In the genomic region with DNA sequence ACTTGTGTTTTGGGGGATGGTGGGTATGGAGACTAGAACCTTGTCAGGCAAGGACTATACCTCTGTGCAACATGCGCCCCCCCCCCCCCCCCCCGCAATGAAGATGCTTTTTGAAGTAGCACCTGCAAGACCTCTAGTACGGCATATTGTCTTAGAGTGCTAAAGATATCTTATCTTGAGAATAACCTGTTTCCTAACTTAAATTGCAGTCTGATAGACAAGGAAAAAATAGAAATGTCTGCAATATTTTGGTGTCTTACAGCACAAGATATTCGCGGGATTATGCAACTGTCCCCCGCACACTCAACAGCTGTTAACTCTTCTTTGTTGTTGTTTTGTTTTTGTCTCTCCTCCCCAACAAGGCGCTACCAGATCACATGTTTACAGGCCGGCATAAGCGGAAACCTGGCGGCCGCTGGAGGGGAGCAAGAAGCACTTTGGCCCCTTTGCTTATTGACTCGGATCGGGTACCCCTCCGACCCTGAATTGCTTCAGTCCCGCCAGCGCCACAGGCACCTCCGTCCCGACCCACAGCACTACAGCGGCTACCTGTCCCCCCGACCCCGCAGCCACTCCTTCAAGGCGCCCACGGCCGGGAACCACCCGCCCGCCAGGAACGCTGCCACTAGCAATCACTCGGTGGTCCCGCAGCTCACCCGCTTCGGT, we compare ENCODE assay signal across 8 mouse cellular contexts. TPM values are rescaled to one million over a fixed set of nuclear protein-coding genes. Genes with fewer than 3 reads are reported as not detected.
DNase-seq lines count a peak whose midpoint lies in the region; ATAC-seq and TF ChIP-seq lines count a peak whose summit lies in the region.

No protein-coding gene starts in this region.

- no peak for DNase-seq in heart, embryonic 10.5 days (ENCODE audit: low spot score)
- no peak for DNase-seq in heart, adult 18-20 months
- peak; percentile 14 for DNase-seq in G1E (ENCODE audit: low spot score)
- DNase-seq in lung, postnatal 10 days = peak; percentile 51
- DNase-seq in layer of hippocampus, adult 9-11 months = no peak

- peak overlapping the region; percentile 96 for H3K4me3 ChIP-seq in heart, embryonic 10.5 days
- H3K4me3 ChIP-seq in G1E (ENCODE audit: low read depth, low read length) = peak overlapping the region; percentile 83
- peak overlapping the region; percentile 67 for H3K4me3 ChIP-seq in embryonic facial prominence, embryonic 15.5 days (replicated peaks)
- peak overlapping the region; percentile 72 for H3K4me3 ChIP-seq in intestine, embryonic 15.5 days (replicated peaks)
- H3K4me3 ChIP-seq in small intestine, adult 2 months (ENCODE audit: low read depth, low read length) = peak overlapping the region; percentile 98

- TF ChIP-seq POLR2A in small intestine, adult 2 months (IDR thresholded peaks at IDR 0.05; ENCODE audit: low read depth, low read length) = no peak

- TF ChIP-seq CTCF in G1E (IDR thresholded peaks at IDR 0.05; ENCODE audit: low read depth, low read length) = no peak
- TF ChIP-seq CTCF in small intestine, adult 2 months (IDR thresholded peaks at IDR 0.05; ENCODE audit: extremely low read depth, insufficient read length, insufficient replicate concordance, low read depth, low read length) = no peak

- H3K4me2 ChIP-seq in embryonic facial prominence, embryonic 15.5 days (replicated peaks) = peak overlapping the region; percentile 63
- H3K4me2 ChIP-seq in intestine, embryonic 15.5 days (replicated peaks) = peak overlapping the region; percentile 68

- WGBS in heart, embryonic 10.5 days = 2% methylated on average over 31 of the region's 31 CpGs
- under 1% methylated on average over 31 of the region's 31 CpGs for WGBS in embryonic facial prominence, embryonic 15.5 days
- WGBS in intestine, embryonic 15.5 days = under 1% methylated on average over 31 of the region's 31 CpGs
- WGBS in small intestine, adult 2 months = under 1% methylated on average over 31 of the region's 31 CpGs

- H3K9me3 ChIP-seq in heart, embryonic 10.5 days = no peaks in the 10 kb centered on the region
- H3K9me3 ChIP-seq in G1E (replicated peaks) = no peaks in the 10 kb centered on the region
- no peaks in the 10 kb centered on the region for H3K9me3 ChIP-seq in embryonic facial prominence, embryonic 15.5 days (replicated peaks)
- no peaks in the 10 kb centered on the region for H3K9me3 ChIP-seq in intestine, embryonic 15.5 days

- peak overlapping the region; percentile 57 for H3K9ac ChIP-seq in embryonic facial prominence, embryonic 15.5 days
- H3K9ac ChIP-seq in intestine, embryonic 15.5 days = peak overlapping the region; percentile 67

- ATAC-seq in G1E (ENCODE audit: extremely low read depth, insufficient number of reproducible peaks, low FRiP score, poor library complexity, severe bottlenecking) = no peak
- peak; percentile 46; the same call in 1 of the 2 replicates for ATAC-seq in embryonic facial prominence, embryonic 15.5 days (ENCODE audit: insufficient number of reproducible peaks, low FRiP score, low TSS enrichment, low read depth)
- peak; percentile 46 for ATAC-seq in intestine, embryonic 15.5 days

- no peaks in the 10 kb centered on the region for H3K27me3 ChIP-seq in heart, embryonic 10.5 days (ENCODE audit: insufficient read depth, poor library complexity, severe bottlenecking)
- no peaks in the 10 kb centered on the region for H3K27me3 ChIP-seq in G1E (ENCODE audit: insufficient read depth, low read length)
- no peaks in the 10 kb centered on the region for H3K27me3 ChIP-seq in embryonic facial prominence, embryonic 15.5 days
- H3K27me3 ChIP-seq in intestine, embryonic 15.5 days (replicated peaks) = no peaks in the 10 kb centered on the region
- H3K27me3 ChIP-seq in small intestine, adult 2 months (ENCODE audit: control insufficient read depth, insufficient read depth, low read length) = no peaks in the 10 kb centered on the region

- H3K4me1 ChIP-seq in heart, embryonic 10.5 days = peaks cover 9% of the 10 kb centered on the region; the same call in 1 of the 2 replicates
- peaks cover 41% of the 10 kb centered on the region for H3K4me1 ChIP-seq in G1E (ENCODE audit: insufficient read depth, low read depth, low read length)
- H3K4me1 ChIP-seq in embryonic facial prominence, embryonic 15.5 days = peaks cover 15% of the 10 kb centered on the region
- H3K4me1 ChIP-seq in intestine, embryonic 15.5 days (replicated peaks) = peaks cover 10% of the 10 kb centered on the region; the same call in 1 of the 2 replicates
- H3K4me1 ChIP-seq in small intestine, adult 2 months (ENCODE audit: control insufficient read depth, insufficient read depth, insufficient read length, low read length) = peaks cover 17% of the 10 kb centered on the region; the same call in 1 of the 2 replicates

- H3K36me3 ChIP-seq in heart, embryonic 10.5 days = no peaks in the 10 kb centered on the region
- peaks cover 18% of the 10 kb centered on the region for H3K36me3 ChIP-seq in G1E (replicated peaks)
- 0 out of 2 replicates have a peak, but pooled peaks cover 6% of the 10 kb centered on the region for H3K36me3 ChIP-seq in embryonic facial prominence, embryonic 15.5 days
- no peaks in the 10 kb centered on the region for H3K36me3 ChIP-seq in intestine, embryonic 15.5 days
- no peaks in the 10 kb centered on the region for H3K36me3 ChIP-seq in small intestine, adult 2 months (ENCODE audit: control insufficient read depth, insufficient read depth, low read length)

- peak overlapping the region; percentile 91 for H3K27ac ChIP-seq in heart, embryonic 10.5 days
- H3K27ac ChIP-seq in embryonic facial prominence, embryonic 15.5 days (replicated peaks) = peak overlapping the region; percentile 80
- peak overlapping the region; percentile 68; the same call in 1 of the 2 replicates for H3K27ac ChIP-seq in intestine, embryonic 15.5 days
- 0 out of 2 replicates have a peak overlapping the region, but pooled peaks have one; percentile 51 for H3K27ac ChIP-seq in small intestine, adult 2 months (ENCODE audit: insufficient read depth, low read depth, low read length)

RNA-seq across cellular contexts. Expression of a gene that starts 0.5 kb away (rescaled TPM):
- polyA plus RNA-seq in heart, embryonic 10.5 days (2016; fragmentation: Nextera tagmentation; extraction: Ambion mirVana) = 6.0 and 7.0 TPM in 2 replicates
- 1 to 10 TPM; 4.8 to 6.2 TPM for total RNA-seq in heart, adult 18-20 months (2021)
- total RNA-seq in G1E (2014; fragmentation: Nextera tagmentation) = 8.6 and 11.6 TPM in 2 replicates
- 6.4 and 8.6 TPM in 2 replicates for total RNA-seq in G1E (2017)
- 1.0 and 1.5 TPM in 2 replicates for polyA plus RNA-seq in G1E (2012)
- polyA plus RNA-seq in embryonic facial prominence, embryonic 15.5 days (2015; fragmentation: Nextera tagmentation; extraction: Ambion mirVana) = 17.6 and 19.7 TPM in 2 replicates
- polyA plus RNA-seq in intestine, embryonic 15.5 days (2015; fragmentation: Nextera tagmentation; extraction: Ambion mirVana) = 39.6 and 49.8 TPM in 2 replicates
- polyA plus RNA-seq in small intestine, adult 2 months (2012; rRNA removed) = 2.8 and 14.5 TPM in 2 replicates

RNA-seq across cellular contexts. Expression of a gene that starts 28.0 kb away (rescaled TPM):
- polyA plus RNA-seq in heart, embryonic 10.5 days (2016; fragmentation: Nextera tagmentation; extraction: Ambion mirVana) = 1.1 and 1.3 TPM in 2 replicates
- under 1 TPM; 0.57 to 0.79 TPM for total RNA-seq in heart, adult 18-20 months (2021)
- total RNA-seq in G1E (2014; fragmentation: Nextera tagmentation) (29.0 and 35.0 TPM in 2 replicates), G1E (2017) (11.1 and 11.4 TPM in 2 replicates)
- polyA plus RNA-seq in G1E (2012) = 0.50 and 0.61 TPM in 2 replicates
- 21.2 and 21.7 TPM in 2 replicates for polyA plus RNA-seq in embryonic facial prominence, embryonic 15.5 days (2015; fragmentation: Nextera tagmentation; extraction: Ambion mirVana)
- polyA plus RNA-seq in intestine, embryonic 15.5 days (2015; fragmentation: Nextera tagmentation; extraction: Ambion mirVana) = 5.1 and 5.9 TPM in 2 replicates
- polyA plus RNA-seq in small intestine, adult 2 months (2012; rRNA removed) = 0.08 and 0.25 TPM in 2 replicates

Comparison
In these comparisons a context has a peak if more than half of its experiments do, and no peak if none do; other contexts are left out.
1. DNase-seq: peak in G1E (single experiment) and lung, postnatal 10 days (single experiment); none in heart, embryonic 10.5 days (single experiment), heart, adult 18-20 months (0 of 2) and layer of hippocampus, adult 9-11 months (single experiment).
2. Peak in every context shown above with its lines, with median percentiles within 50 percentile points of each other: H3K27ac ChIP-seq and H3K4me3 ChIP-seq.